Mouse (Mus musculus) frontal cortex, postnatal 14 days (tissue): Measurements from ENCODE around the gene Stap1.

Source experiments
- DNase-seq, 2 experiments: peaks; one replicate each; pipeline ENCODE4 v3.0.0; 2022; ENCODE audit warnings: low spot score in 2 of 2

Stap1 gene

GRCm38 (mm10) chr5:86128749-86129148 lies 57.2 kb downstream of the Stap1 start:
- no peak for DNase-seq

- no peak for DNase-seq
Observed at GRCm38 (mm10) chr5:86129828-86130227, 58.3 kb downstream of the Stap1 start.
